Mouse (Mus musculus) lung, postnatal 25 days (tissue): ENCODE results near the gene Reep1.

Source experiments
- DNase-seq: peaks from one replicate; pipeline ENCODE4 v3.0.0; 2022; ENCODE audit warnings: low spot score

The Reep1 gene

GRCm38 (mm10) chr6:71737202-71737601 is 29.8 kb downstream of the Reep1 start:
- DNase-seq, result no peak

GRCm38 (mm10) chr6:71738611-71739010 is 31.2 kb downstream of the Reep1 start:
- no peak for DNase-seq

- no peak for DNase-seq
Observed at GRCm38 (mm10) chr6:71740921-71741320, 33.6 kb downstream of the Reep1 start.

- DNase-seq, result no peak
Observed at GRCm38 (mm10) chr6:71741998-71742636, 34.8 kb downstream of the Reep1 start.

GRCm38 (mm10) chr6:71744934-71745333 is 37.6 kb downstream of the Reep1 start:
- no peak for DNase-seq

- DNase-seq, result no peak
Observed at GRCm38 (mm10) chr6:71745482-71746234, 38.3 kb downstream of the Reep1 start.

- no peak for DNase-seq
Observed at GRCm38 (mm10) chr6:71746246-71746645, 38.9 kb downstream of the Reep1 start.

GRCm38 (mm10) chr6:71746846-71747245 is 39.5 kb downstream of the Reep1 start:
- DNase-seq, result no peak

GRCm38 (mm10) chr6:71751602-71752001 is 44.2 kb downstream of the Reep1 start:
- DNase-seq, result no peak

- peak; percentile 24 for DNase-seq
Observed at GRCm38 (mm10) chr6:71752791-71753464, 45.6 kb downstream of the Reep1 start.

- no peak for DNase-seq
Observed at GRCm38 (mm10) chr6:71757039-71757894, 49.9 kb downstream of the Reep1 start.

- no peak for DNase-seq
Observed at GRCm38 (mm10) chr6:71758780-71759179, 51.4 kb downstream of the Reep1 start.

- no peak for DNase-seq
Observed at GRCm38 (mm10) chr6:71760073-71760472, 52.7 kb downstream of the Reep1 start.

GRCm38 (mm10) chr6:71767761-71768160 is 60.4 kb downstream of the Reep1 start:
- DNase-seq, result no peak

- no peak for DNase-seq
Observed at GRCm38 (mm10) chr6:71769901-71770690, 62.7 kb downstream of the Reep1 start.

- DNase-seq, result no peak
Observed at GRCm38 (mm10) chr6:71770856-71771255, 63.5 kb downstream of the Reep1 start.

GRCm38 (mm10) chr6:71771282-71771681 is 63.9 kb downstream of the Reep1 start:
- DNase-seq, result no peak

- DNase-seq, result no peak
Observed at GRCm38 (mm10) chr6:71772156-71772555, 64.8 kb downstream of the Reep1 start.

GRCm38 (mm10) chr6:71772636-71773208 is 65.4 kb downstream of the Reep1 start:
- peak; percentile 18 for DNase-seq

GRCm38 (mm10) chr6:71778016-71778415 is 70.7 kb downstream of the Reep1 start:
- no peak for DNase-seq

GRCm38 (mm10) chr6:71779831-71780230 is 72.5 kb downstream of the Reep1 start:
- DNase-seq, result no peak
